Mouse (Mus musculus): ENCODE data around the gene Hemgn.

Gene Hemgn

DNA sequence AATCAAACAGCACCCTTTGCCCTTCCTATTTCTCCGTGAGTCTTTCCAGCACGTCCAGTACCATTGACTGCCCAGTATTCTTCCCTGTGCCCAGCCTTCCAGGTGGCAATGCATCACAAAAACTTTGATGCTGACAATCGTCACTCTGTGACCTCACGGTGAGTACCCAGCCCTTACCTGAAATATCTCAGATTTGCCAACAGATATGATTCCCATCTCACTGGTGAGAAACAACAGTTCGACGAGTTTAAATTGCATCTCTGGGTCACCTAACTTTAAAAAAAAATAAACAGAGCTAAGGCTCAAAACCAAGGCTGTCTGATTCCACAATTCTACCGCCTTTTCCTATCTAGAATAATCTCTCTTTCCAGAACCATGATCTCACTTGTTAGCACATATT lies at the start of gene Hemgn:
TSS of gene Hemgn (minus strand) at position 101 of the 400 bp plus-strand sequence.
- DNase-seq (ENCODE audit: low spot score in 2 of 2) = no peak

DNA sequence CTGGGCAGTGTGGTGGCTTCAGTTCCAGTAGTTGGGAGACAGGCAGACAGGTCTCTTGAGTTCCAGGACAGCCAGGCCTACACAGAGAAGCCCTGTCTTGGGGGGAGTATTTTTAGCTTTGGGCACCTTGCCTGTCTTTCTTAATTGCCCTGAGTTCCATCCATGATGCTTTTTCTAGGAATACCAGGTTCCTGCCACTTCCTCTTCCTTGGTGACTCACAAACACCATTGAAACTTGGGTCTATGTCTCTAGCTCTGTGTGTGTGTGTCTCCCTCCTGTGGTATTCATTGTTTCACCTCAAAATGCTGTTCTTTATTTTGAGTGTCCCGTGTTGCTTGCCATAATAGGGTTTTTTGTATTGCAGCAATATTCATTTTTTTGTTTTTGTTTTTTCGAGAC lies 45.1 kb upstream of the Hemgn start:
- DNase-seq (ENCODE audit: low spot score in 2 of 2) = no peak

DNA sequence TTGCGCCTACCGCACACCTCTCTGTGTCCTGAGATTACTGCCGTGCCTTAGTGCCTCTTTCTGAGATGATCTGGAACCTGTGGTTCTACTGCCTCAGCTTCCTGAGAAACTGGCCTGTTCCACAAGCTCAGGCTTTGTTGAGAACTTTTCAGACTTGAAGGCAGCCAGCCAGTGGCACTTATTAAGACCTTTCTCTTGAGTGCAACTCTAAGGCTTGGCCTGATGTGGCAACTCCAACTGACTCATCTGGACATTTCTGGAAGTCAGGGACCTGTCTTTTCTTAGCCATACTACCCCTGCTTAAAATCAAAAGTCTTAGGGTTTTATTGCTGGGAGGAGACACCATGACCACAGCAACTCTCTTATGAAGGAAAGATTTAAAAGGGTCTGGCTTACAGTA lies 43.9 kb upstream of the Hemgn start:
- no peak for DNase-seq (ENCODE audit: low spot score in 2 of 2)

DNA sequence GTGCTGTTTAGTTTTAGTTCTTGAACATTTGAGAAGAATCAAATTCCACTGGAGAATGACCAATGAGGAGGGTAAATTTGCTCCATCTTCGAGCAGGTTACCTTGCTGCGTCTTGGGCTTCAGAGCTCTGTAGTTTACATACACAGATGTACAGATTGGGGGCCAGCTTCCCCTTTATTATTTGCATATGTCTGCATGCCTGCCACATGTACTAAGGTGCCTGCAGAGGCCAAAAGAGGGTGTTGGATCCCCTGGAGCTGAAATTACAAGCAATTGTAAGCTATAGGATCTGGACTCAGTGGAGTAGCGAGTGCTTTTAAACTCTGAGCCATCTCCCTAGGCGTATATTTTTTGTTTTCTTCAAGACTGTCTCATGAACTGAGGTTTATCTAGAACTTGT lies 43.5 kb upstream of the Hemgn start:
- DNase-seq (ENCODE audit: low spot score in 2 of 2) = no peak

DNA sequence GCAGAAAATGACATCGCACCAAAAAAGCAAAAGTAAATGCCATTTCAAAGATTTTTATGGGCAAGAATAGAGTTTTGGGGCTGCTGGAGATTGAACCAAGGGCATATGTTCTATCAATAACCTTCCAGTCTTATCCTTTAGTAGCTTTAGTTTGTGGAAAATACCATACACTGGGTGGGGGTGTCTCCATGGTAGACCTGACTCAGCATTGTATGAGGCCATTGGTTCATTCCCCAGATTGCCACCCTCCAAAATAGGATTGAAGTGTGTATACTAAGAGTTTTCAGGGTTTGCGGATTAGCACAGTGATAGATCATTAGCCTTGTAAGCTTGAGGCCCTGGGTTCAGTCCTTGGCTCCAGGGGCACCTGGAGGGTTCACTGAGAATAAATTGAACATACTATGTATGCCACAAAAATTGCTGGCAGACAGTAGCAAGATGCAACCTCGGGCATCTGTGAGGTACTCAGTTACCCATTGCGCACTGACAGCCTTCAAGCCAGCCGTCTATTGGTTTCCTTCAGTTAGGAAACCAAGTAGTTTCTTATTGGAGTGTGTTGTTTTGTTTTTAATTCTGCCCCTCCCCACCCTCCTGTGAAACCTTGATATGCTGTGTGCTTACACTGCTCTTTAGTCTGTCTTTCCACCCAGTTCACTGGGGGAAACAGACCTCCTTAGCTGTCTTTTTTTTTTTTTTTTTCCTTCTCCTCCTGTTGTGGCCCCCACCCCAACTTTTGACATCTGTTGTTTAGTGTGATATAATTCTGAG lies 41.0 kb upstream of the Hemgn start:
- DNase-seq (ENCODE audit: low spot score in 2 of 2) = no peak

DNA sequence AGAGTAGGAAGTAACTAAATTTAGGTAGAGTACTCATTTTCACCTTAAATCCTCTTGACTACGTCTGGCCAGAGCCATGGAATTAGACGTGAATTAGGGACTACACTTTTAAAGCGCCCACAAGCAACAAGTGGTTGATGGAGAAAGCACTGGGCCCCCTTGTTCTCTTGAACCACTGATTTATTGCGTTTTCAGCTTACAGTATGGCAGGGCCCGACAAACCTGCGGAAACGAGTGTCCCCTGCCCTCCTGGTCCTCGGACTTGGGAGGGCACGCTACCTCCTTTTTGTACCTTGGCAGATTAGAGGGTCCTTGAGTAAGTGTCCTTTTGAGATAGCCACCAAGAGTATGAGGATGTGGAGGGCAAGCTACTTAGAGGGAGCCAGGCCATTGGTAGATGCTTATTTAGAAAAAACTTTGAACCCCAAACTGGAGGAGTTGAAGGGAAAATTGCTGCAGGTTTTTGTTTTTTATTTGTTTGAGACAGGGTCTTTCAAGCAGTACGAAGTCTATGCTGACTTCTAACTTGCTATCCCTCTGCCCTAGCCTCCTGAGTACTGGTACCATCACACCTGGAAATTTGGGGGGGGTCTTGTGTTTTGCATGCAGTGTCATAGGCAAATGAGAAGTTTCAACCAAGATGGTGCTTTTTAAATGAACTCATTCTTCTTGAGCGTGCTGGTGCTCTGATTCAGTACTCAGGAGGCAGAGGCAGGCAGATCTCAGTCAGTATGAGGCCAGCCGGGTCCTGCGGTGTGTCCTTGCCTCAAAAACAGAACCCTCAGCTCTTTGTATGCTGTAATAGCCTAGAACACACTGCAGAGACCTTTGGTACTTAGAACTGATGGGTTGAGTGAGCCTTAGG lies 39.8 kb upstream of the Hemgn start:
- no peak for DNase-seq (ENCODE audit: low spot score in 2 of 2)

DNA sequence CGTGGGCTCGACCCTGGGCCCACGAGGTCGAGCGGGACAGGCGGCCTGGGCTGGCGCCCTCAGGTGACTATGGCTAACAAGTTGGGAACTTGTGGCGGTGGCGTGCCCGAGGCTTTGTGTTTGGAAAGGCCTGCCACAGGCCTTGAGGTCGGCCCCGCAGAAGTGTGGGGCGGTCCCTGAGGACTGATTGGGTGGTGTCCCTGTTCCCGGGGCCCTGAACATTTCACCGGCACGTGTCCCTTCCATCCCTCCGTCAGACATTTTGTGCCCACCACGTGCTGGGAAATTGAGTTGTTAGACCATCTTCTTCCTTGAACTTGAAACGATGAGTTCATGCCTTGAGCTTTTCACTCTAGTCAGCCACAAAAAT lies 39.2 kb upstream of the Hemgn start:
- DNase-seq (ENCODE audit: low spot score in 2 of 2) = peak; percentile 31 to 48

DNA sequence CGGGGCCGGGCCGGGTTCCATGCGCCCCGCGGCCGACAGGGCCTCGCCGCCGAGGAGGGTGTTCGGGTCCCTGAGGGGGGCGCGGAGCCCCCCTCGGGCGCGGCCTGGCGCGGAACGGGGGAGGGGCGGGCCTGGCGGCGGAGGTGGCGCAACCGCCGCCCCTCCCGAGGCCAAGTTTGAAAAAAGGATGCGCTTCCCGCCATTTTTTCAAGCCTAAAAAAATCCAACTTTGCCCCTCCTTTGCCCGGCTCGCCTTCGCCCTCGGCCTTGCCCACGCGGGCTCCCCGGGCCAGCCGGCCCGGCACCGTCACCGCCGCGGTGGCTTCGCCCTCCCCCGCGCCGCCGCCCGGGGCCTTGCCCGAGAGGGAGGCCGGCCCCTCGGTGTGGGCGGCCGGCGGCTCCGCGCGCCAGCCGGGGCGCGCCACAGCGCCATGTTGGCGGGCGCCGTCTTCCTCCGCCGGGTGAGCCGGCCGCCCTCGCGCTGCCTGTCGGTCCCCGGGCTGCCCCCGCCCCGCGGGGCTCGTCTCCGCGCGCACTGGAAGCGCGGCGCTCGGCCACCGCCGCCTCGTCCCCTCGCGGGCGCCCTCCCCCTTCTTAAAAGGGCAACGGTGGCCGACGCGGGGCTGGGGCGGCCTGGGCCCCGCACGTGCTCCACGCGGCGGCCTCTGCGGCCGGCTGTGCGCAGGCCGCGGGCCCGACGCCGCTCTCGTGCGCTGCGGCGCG lies 38.6 kb upstream of the Hemgn start:
- DNase-seq (ENCODE audit: low spot score in 2 of 2) = peak; percentile 66 to 68

DNA sequence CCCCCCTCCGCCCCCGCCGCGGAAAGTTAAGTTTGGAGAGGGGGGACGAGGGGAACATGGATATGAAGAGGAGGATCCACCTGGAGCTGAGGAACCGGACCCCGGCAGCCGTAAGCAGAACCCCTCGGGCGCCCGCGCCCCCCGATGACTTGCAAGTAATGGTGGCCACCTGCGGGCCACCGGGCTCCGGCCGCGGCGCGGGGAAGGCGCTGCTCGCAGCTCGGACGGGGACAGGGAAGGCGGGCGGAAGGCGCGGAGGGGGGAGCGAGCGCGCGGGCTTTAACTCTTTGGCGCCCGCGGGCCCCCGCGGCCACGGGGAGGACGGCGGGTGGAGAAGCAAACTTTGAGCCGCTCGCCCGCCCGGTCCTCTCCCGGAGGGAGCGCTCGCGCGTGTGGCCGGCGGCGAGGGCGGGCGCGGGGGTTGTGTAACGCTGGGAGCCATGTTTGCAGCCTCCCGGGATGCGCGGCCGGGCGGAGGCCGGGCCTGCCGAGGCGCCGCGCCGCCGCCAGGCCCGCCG lies 38.0 kb upstream of the Hemgn start:
- peak; percentile 67 to 72 for DNase-seq (ENCODE audit: low spot score in 2 of 2)

DNA sequence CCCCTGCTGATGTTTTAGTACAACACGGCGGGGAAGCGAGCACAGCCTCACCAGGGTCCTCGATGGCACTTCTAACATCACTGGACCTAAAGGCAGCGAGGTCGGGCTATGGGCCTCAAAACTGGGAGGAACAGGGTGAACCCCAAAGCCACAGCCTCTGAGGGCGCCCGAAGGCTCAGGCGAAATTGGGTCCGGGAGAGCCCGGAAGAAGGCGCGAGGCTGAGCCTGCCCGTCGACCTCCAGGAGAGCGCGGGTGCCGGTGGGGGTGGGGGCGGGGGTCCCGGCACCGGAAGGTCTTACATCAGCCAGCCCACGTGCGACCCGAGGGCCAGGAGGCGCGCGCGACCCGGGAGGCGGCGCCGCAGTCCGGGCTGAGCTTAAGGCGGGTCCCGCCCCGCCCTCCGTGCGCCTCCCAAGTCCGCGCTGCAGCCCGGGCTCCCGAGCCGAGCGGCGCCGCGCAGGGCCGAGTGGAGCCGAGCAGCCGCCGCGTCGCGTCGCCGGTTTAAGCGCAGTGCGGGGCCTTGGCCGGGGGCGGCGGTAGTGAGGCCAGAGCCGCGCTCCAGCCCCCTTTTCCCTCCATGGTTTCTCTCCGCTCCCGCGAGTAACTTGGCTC lies 37.3 kb upstream of the Hemgn start, which contains the start of gene Anp32b:
TSS of gene Anp32b (plus strand) at position 384 of the 613 bp plus-strand sequence.
- DNase-seq (ENCODE audit: low spot score in 2 of 2) = peak; percentile 91

DNA sequence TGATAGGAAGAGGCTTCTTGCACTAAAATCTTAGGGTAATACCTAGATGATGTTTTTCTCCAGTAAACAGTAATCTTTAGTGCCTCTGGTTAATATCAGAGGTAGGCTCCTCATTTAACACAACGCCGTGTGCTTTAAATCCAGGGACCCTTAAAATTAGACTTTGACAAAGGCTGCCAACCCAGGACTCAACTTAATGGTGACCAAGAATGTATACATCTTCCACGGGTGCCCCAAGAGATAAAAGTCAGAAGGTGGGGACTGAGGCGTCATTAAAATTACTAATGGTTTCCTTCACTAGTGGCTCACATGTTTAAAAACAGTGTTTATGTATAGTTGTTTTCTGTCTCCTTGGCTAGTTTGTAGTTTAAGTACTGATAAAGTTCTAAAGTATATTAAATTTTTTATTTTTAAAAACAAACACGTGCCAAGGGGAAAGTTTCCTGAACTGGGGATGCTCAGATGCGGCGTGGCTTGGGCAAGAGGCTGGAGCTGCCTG lies 36.8 kb upstream of the Hemgn start:
- no peak for DNase-seq (ENCODE audit: low spot score in 2 of 2)

DNA sequence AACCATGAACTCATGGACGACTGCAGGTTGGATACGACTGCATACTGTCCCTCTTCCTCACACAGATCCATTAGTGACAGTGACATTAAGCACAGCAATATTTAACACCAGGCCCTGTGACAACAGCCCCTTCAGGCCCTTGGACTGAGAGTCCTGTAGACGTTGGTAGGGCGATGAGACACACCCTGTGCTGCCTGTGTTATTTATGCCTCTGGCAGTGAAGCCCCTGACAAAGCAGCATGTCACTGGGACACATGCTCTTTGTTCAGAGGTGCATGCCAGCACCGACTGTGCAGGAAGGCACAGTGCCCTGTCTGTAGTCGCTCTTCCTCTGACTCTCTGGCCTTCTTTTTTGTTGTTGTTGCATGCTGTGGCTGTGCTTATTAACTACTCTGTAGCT lies 35.6 kb upstream of the Hemgn start:
- DNase-seq (ENCODE audit: low spot score in 2 of 2) = no peak

DNA sequence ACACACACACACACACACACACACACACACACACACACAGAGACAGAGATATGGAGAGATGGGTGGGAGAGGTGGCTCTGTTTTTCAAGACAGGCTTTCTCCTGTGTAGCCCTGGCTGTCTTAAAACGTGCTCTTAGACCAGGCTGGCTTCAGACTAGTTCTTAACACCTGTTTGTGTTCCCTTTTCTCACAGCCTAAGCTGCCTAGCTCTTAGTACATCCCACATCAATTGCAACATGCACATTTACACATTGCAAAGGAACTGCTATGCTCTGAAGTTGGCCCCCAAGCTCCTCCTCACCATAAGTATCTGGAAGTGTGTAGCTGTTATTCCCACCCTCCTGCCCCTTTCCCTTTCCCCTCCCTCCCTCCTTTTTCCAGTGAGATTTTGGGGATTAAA lies 34.2 kb upstream of the Hemgn start:
- DNase-seq (ENCODE audit: low spot score in 2 of 2) = no peak

DNA sequence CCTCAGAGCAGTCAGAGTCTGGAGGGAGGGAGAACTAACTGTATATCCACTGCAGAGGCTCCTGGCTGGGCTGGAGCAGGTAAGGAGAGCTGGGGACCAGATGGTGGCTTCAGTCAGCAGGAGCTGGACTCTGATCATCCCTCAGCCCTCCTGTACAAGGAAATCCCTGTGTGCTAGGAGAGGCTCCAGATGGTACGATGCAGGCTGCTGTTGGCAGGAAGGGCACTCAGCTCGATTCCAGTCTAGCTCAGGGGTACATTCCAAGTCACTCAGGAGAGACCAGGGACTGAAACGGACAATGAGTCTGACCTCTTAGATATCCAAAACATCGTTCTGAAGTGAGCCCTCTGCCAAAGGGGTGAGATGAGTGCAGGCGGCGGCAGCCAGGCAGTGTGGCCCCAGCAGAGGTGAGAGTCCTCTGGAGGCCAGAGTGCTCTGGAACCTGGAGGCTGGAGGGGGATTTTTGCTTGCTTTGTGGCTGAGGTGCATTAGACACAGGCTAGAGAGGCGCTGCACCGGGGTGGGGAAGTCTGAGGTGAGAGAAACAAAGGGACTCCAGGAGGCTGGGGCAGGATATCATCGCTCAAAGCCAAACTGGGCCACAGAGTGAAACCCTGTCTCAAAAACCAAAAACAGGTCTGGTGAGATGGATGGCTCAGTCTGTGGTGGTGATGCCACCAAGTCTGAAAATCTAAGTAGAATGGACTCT lies 32.1 kb upstream of the Hemgn start:
- DNase-seq (ENCODE audit: low spot score in 2 of 2) = no peak

DNA sequence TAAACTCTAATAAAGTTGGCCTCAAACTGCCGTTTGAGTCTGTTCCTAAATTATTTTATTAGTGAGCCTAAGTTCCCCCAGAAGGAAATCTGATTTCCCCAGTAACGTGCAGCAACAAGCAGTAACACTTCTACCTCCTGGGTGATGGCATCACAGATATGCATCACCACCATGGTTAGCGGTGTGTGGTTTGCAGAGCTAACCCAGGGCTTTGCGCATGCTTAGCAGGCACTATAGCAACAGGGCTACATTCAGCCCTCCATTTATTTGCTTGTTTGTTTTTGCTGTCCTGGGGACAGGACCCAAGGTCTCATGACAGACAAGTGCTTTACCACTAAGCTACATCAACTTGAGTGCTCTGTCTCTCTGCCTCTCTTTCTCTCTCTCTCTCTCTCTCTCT lies 29.2 kb upstream of the Hemgn start:
- DNase-seq (ENCODE audit: low spot score in 2 of 2) = peak; percentile 14 to 35

DNA sequence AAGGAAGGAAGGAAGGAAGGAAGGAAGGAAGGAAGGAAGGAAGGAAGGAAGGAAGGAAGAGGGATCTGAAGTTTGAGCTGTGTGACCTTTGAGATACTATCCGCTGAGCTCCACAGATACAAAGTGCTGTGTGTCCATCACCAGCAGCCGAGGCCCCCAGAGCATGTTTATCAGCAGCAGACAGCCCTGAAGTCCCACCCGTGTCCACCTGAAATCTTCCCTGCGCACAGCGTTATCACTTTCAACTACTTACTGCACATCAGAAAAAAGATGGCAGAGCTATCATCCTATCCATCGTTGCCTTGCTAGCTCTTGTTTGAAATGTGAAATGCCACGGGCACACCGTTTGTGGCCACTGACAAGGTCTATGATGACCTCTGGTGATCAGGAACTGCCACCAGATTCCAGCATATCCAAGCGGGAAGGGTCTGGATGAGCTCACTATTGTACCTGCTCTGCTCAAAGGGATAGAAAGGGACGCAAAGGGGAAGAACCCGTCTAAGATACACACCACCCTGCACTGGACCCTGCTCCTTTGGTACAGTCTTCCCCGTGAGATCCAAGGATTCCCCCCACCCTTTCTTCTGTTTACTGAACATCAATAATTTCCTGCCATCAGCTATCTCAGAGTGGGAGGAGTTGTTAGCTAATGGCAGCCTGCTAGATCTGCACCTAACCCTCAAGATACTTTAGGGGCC lies 19.2 kb upstream of the Hemgn start:
- no peak for DNase-seq (ENCODE audit: low spot score in 2 of 2)

DNA sequence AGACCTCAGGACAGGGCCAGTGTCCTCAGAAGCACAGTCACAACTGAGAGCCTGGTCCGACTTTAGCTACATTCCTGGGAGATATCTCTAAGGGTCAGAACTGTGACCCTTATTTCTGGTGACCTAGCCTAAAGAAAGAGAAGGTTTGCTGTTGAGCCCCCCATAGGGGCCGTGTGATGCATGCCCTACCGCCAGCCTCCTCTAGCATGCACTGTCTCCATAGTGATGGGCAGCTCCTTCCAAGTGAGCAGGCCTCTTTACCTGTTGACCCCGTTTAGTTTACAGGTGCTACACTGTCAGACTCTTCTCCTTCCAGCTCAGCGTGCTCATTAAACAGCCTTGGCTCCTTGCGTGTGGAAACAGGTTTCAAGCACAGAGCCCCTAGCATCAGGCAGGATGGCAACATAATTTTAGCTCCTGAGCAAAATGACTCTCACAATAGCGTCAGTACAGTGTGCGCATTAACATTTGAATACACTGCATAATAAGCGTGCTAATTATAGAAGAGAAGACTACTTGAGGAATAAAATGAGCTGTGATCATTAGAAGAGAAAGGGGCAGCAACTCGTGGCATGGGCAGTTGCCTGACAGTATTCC lies 15.7 kb upstream of the Hemgn start:
- no peak for DNase-seq (ENCODE audit: low spot score in 2 of 2)

DNA sequence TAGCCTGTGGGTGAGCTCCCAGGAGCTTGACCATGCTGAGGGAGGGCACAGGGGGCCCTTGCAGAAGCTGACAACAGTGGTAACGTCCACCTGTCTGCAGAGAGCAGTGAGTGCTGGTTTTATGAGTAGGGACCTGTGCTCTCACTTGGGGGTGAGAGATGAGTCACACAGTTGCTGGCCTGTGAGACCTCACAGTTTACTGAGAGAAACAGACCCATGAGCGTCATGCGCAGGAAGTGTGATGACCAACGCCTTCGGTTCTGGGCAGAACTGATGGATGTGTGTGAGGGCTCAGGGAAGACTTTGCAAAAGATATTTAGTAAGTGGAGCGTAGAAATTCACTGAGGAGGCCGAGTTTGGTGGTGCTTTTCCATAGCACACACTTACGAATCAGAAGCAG lies 9.3 kb upstream of the Hemgn start:
- DNase-seq (ENCODE audit: low spot score in 2 of 2) = no peak

DNA sequence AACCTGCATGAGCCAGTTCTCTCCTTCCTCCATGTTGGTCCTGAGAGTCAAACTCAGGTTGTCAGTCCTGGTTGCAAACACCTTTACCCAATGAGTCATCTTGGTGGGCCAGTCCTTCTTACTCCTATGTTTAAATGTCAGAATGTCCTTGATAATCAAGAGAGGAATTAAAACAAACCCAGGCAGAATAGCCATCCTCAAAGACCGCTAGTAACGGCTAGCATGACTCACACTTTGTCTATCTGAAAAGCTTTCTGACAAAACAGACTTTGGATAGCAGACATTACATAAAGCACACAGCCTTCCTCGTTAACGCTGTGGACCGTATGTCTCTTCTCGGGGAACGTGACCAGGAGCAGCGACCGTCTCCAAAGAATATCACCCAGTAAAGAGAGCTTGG lies 5.5 kb upstream of the Hemgn start:
- no peak for DNase-seq (ENCODE audit: low spot score in 2 of 2)

DNA sequence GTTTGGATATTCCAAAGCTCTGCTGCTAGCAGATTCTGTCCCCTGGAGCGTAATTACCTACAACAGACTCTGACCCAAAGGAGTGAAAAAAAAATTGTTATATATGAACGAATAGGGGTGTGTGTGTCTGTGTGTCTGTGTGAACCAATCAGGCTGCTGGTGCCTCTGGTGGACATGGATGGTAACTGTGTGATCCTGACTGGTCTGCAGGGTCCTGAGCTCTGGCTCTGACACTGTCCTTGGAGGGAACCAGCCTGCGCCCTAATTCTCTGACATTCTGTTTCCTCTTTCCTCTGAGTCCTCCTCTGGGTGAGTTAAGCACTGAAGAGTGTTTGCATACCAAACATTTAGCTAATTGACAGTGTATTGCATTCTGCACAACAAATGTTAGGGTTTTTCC lies 4.2 kb upstream of the Hemgn start:
- DNase-seq (ENCODE audit: low spot score in 2 of 2) = peak in 1 of 2 experiments; percentile 22
